14 mouse cellular contexts compared by ENCODE assay signal in genomic region chr14:21251386-21251785, GRCm38 (mm10).
DNase-seq lines count a peak whose midpoint lies in the region; ATAC-seq and TF ChIP-seq lines count a peak whose summit lies in the region.
"Had no signal": no experiment of that assay in that cellular context is flagged by ENCODE, and none has a peak within 500 bp of the region (broad histone marks: within the 10 kb centered on the region; RNA-seq: fewer than 3 reads in every experiment).

No protein-coding gene starts in this region.

- no peak overlapping the region for H3K4me2 ChIP-seq in forebrain, postnatal 0 days (ENCODE audit: low read depth)
- H3K4me2 ChIP-seq: embryonic facial prominence, embryonic 15.5 days; liver, embryonic 12.5 days had no signal

- peak overlapping the region; percentile 82 for H3K27ac ChIP-seq in forebrain, postnatal 0 days (ENCODE audit: low read depth, low read length)
- H3K27ac ChIP-seq in olfactory bulb, adult 2 months (ENCODE audit: insufficient read depth, low read depth, low read length): peak overlapping the region; percentile 57; the same call in 1 of the 2 replicates
- H3K27ac ChIP-seq: embryonic facial prominence, embryonic 15.5 days; liver, embryonic 12.5 days had no signal

- no peaks in the 10 kb centered on the region for H3K9me3 ChIP-seq in forebrain, postnatal 0 days (ENCODE audit: low read length)
- H3K9me3 ChIP-seq: embryonic facial prominence, embryonic 15.5 days; liver, embryonic 12.5 days had no signal

- peak; percentile 34 for TF ChIP-seq CTCF in forebrain, postnatal 0 days (IDR thresholded peaks at IDR 0.05; ENCODE audit: low read depth)
- TF ChIP-seq CTCF in olfactory bulb, adult 2 months (IDR thresholded peaks at IDR 0.05; ENCODE audit: insufficient read depth, low read depth, low read length): no peak

- H3K4me1 ChIP-seq in forebrain, postnatal 0 days (ENCODE audit: insufficient read depth): peaks cover 10% of the 10 kb centered on the region
- H3K4me1 ChIP-seq in olfactory bulb, adult 2 months (ENCODE audit: control insufficient read depth, insufficient read depth, low read length): 0 out of 2 replicates have a peak, but pooled peaks cover 2% of the 10 kb centered on the region
- H3K4me1 ChIP-seq: liver, embryonic 12.5 days had no signal

- 21% methylated on average over 5 of the region's 5 CpGs for WGBS in forebrain, postnatal 0 days
- WGBS in olfactory bulb, adult 2 months: 40% methylated on average over 5 of the region's 5 CpGs

- H3K4me3 ChIP-seq in forebrain, postnatal 0 days (ENCODE audit: low read depth, low read length): no peak overlapping the region
- no peak overlapping the region for H3K4me3 ChIP-seq in olfactory bulb, adult 2 months (ENCODE audit: insufficient read depth, low read depth, low read length)
- H3K4me3 ChIP-seq: embryonic facial prominence, embryonic 15.5 days; liver, embryonic 12.5 days; myocyte had no signal

- no peak for ATAC-seq in forebrain, postnatal 0 days
- ATAC-seq: intestine, embryonic 16.5 days; liver, embryonic 12.5 days had no signal

- peak; percentile 19 to 49 for DNase-seq in cerebellum, postnatal 10 days
- no peak for DNase-seq in cerebellum, postnatal 36 days
- DNase-seq in forebrain, postnatal 0 days: peak; percentile 34
- DNase-seq in mesoderm, embryonic 11.5 days (ENCODE audit: low read depth, low spot score): peak; percentile 60
- no peak for DNase-seq in frontal cortex, postnatal 10 days (ENCODE audit: low spot score in 2 of 2)
- no peak for DNase-seq in gastrocnemius, postnatal 14 days
- no peak for DNase-seq in adrenal gland, postnatal 4 days (ENCODE audit: low spot score in 2 of 2)
- DNase-seq: adrenal gland, postnatal 25 days; cerebellum, adult 18-20 months had no signal

- no peak for TF ChIP-seq POLR2A in olfactory bulb, adult 2 months (IDR thresholded peaks at IDR 0.05; ENCODE audit: insufficient read depth, low read depth, low read length)

- H3K27me3 ChIP-seq in forebrain, postnatal 0 days (ENCODE audit: insufficient read depth, low read length): no peaks in the 10 kb centered on the region
- H3K27me3 ChIP-seq: embryonic facial prominence, embryonic 15.5 days; liver, embryonic 12.5 days had no signal

- no peaks in the 10 kb centered on the region for H3K36me3 ChIP-seq in forebrain, postnatal 0 days (ENCODE audit: insufficient read depth)
- H3K36me3 ChIP-seq: embryonic facial prominence, embryonic 15.5 days; liver, embryonic 12.5 days had no signal

- intact Hi-C loops in gastrocnemius, postnatal 14 days (cut with DNase I; ENCODE audit: low total_unique reads): no loop called here

- H3K9ac ChIP-seq in forebrain, postnatal 0 days: 0 out of 2 replicates have a peak overlapping the region, but pooled peaks have one; percentile 6
- H3K9ac ChIP-seq: embryonic facial prominence, embryonic 15.5 days; liver, embryonic 12.5 days had no signal

Comparison
In these comparisons a context has a peak if more than half of its experiments do, and no peak if none do; other contexts are left out.
1. DNase-seq: peak in cerebellum, postnatal 10 days (2 of 2), forebrain, postnatal 0 days (single experiment) and mesoderm, embryonic 11.5 days (single experiment); none in cerebellum, postnatal 36 days (0 of 2), frontal cortex, postnatal 10 days (0 of 2), gastrocnemius, postnatal 14 days (single experiment) and adrenal gland, postnatal 4 days (0 of 2).